Mouse (Mus musculus) hindbrain, embryonic 12.5 days (tissue): ENCODE data around the gene Tekt2. TPM values are rescaled to one million over a fixed set of nuclear protein-coding genes. Genes with fewer than 3 reads are reported as not detected.
A peak's percentile ranks its signal among the peaks of the same experiment; 100 is the strongest.

Experiments used
- ATAC-seq: fragments of 200-750 bp; cut with Nextera tagmentation; 2 replicates; pipeline ENCODE4 v1.8.0; 2017; ENCODE audit warnings: moderate TSS enrichment; ENCODE audit not compliant: low FRiP score
- H3K27ac ChIP-seq: fragments of 300-500 bp; sonication (generic); 2 replicates; pipeline ENCODE4 v1.5.1; 2016; ENCODE audit warnings: mild to moderate bottlenecking
- H3K27me3 ChIP-seq: fragments of 300-500 bp; sonication (generic); 2 replicates; pipeline ENCODE4 v1.6.1; 2016; ENCODE audit warnings: mild to moderate bottlenecking
- H3K36me3 ChIP-seq: fragments of 300-500 bp; sonication (generic); 2 replicates; pipeline ENCODE4 v1.6.1; 2016; ENCODE audit warnings: mild to moderate bottlenecking
- H3K4me1 ChIP-seq: fragments of 300-500 bp; sonication (generic); 2 replicates; pipeline ENCODE4 v1.6.1; 2016
- H3K4me2 ChIP-seq: fragments of 300-500 bp; sonication (generic); replicated peaks from 2 replicates; pipeline ENCODE4 v1.6.1; 2016; ENCODE audit warnings: mild to moderate bottlenecking
- H3K4me3 ChIP-seq: fragments of 300-500 bp; sonication (generic); 2 replicates; pipeline ENCODE4 v1.5.1; 2016; ENCODE audit warnings: mild to moderate bottlenecking
- H3K9ac ChIP-seq: fragments of 300-500 bp; sonication (generic); 2 replicates; pipeline ENCODE4 v1.6.1; 2016; ENCODE audit warnings: mild to moderate bottlenecking, moderate library complexity
- H3K9me3 ChIP-seq: fragments of 300-500 bp; sonication (generic); replicated peaks from 2 replicates; pipeline ENCODE4 v1.6.1; 2016; ENCODE audit warnings: mild to moderate bottlenecking
- WGBS: fragments of 180-500 bp; shearing (Covaris S2); methylation state at CpG from one replicate; pipeline ENCODE4 v1.1.7; 2016; 5-methylcytosine and 5-hydroxymethylcytosine counted together
- polyA plus RNA-seq: library from polyadenylated mRNA; unstranded; fragments of >200 nt; fragmentation: Nextera tagmentation; extraction: Ambion mirVana; gene quantifications from 2 replicates; pipeline ENCODE4 v1.2.1, GENCODE M21; 2016

Tekt2 gene
- polyA plus RNA-seq, 1 experiment from 2014 or later = 6.3 TPM

DNA sequence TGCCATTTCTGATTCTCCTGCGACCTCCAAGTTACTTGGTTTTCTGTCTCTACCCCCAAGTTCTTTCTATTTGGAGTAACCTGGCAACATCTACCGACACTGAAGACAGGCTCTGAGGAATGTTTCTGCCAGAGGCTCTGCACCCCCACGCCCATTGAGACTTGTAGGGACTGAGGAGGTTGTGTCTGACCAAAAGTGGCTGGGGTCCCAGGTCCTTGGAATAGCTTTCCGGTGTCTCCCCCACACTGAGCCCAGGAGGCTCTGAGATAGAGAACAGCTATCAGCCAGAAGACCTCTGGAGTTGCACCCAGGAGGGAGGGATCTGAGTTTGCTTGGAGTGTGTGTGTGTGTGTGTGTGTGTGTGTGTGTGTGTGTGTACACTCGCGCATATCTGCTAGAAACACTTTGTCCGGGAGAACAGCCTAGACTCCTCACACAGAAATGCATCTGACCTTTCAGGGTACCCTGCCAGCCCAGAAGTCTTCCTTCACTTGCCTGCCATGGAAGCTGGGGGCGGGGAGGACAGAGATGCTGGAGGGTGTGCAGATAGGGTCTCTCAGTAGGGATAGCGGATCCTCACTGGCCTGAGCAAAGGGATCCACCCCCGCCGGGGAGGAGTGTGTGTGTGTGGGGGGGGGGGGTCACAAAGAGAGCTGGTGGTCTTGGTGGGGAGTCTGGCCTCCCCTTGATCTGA lies 38.0 kb downstream of the Tekt2 start:
- Histone ChIP-seq H3K27ac (no peak overlapping the region), H3K4me2 (peak overlapping the region; percentile 55), H3K36me3 (no peaks in the 10 kb centered on the region), H3K4me3 (peak overlapping the region; percentile 40), H3K27me3 (peaks cover 63% of the 10 kb centered on the region), H3K9me3 (no peaks in the 10 kb centered on the region; the same call in 1 of the 2 replicates), H3K4me1 (peaks cover 26% of the 10 kb centered on the region), H3K9ac (no peak overlapping the region; the same call in 1 of the 2 replicates)
- 25% methylated on average over 11 of the region's 11 CpGs for WGBS
- ATAC-seq = no peak

DNA sequence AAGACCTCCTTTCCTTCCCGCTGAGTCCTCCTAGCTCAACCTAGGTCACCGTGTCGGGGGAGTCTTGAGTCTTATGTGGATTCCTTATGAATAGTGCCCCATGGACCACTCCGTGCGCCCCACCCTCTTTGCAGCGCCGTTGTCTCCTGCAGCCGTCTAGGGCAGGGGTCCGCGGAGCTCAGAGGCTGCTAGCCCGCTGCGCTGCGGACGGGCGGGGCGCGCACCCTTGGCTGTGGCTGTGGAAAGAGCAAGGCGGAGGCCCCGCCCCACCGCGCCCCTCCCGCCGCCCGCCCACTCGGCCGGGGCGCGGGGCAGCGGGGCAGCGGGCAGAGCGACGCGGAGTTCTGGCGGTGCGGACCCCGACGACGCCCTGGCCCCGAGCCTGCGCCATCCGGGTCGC lies 39.0 kb downstream of the Tekt2 start, which contains the start of gene Col8a2:
Gene Col8a2, plus strand, starts transcription at position 302 of the 400 bp plus-strand sequence.
- no peaks in the 10 kb centered on the region for H3K36me3 ChIP-seq
- peaks cover 29% of the 10 kb centered on the region for H3K4me1 ChIP-seq
- peak within 1 kb of the TSS; percentile 23; the same call in 1 of the 2 replicates for H3K27ac ChIP-seq
- peak within 1 kb of the TSS; percentile 53 for H3K9ac ChIP-seq
- peak within 1 kb of the TSS; percentile 40 for H3K4me3 ChIP-seq
- H3K9me3 ChIP-seq = no peaks in the 10 kb centered on the region; the same call in 1 of the 2 replicates
- H3K4me2 ChIP-seq = peak within 1 kb of the TSS; percentile 55
- WGBS = 2% methylated on average over 38 of the region's 42 CpGs
- no peak for ATAC-seq
- peaks cover 63% of the 10 kb centered on the region for H3K27me3 ChIP-seq

DNA sequence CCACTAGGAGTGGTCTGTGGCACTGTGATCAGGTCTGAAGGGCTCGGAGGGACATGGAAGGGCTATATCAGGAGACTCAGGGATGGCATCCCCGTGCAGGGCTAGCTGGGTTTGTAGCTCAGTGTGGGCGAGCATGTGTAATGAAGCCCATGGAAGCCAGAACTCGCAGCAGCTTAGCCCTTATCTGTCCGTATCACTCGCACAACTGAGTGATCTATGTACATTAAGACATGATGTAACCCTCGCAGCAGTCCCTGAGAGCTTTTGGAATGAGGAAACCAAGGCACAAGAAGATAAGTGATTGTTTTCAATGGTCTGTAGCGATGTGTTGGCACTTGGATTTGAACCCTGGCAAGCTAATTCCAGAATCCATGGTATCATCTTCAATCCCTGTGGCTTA lies 41.9 kb downstream of the Tekt2 start:
- no peak for ATAC-seq
- no peak overlapping the region for H3K4me2 ChIP-seq

DNA sequence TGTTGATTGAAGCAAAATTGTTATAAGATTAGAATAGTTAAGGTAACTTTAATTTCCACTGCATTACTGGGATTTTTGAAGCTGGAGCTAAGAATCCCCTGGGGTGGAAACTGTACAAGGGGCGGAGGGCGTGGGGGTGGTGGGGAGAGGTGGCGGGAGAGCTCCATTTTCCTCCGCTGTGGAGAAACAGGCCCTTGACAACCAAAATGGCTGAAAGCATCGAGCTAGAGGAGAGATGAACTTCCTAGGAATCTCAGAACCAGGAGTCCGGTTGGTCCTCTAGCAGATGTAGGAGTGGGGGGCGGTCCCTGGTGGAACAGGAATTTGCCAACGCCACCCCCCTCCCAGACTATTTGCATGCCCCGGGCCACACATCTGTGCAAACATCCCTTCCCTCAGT lies 43.8 kb downstream of the Tekt2 start:
- Histone ChIP-seq H3K4me2 (no peak overlapping the region), H3K9ac (no peak overlapping the region), H3K27me3 (peaks cover 28% of the 10 kb centered on the region), H3K9me3 (no peaks in the 10 kb centered on the region; the same call in 1 of the 2 replicates), H3K4me1 (peaks cover 23% of the 10 kb centered on the region), H3K4me3 (no peak overlapping the region), H3K27ac (peak overlapping the region; percentile 37; the same call in 1 of the 2 replicates), H3K36me3 (no peaks in the 10 kb centered on the region)
- no peak for ATAC-seq
- 56% methylated on average over 9 of the region's 9 CpGs for WGBS

More for the DNA sequence above, 41.9 kb downstream of the Tekt2 start:
- no peak overlapping the region for H3K4me3 ChIP-seq
- 92% methylated on average over 8 of the region's 8 CpGs for WGBS
- no peak overlapping the region for H3K9ac ChIP-seq
- no peak overlapping the region for H3K27ac ChIP-seq
- no peaks in the 10 kb centered on the region; the same call in 1 of the 2 replicates for H3K9me3 ChIP-seq
- no peaks in the 10 kb centered on the region for H3K36me3 ChIP-seq
- H3K27me3 ChIP-seq = peaks cover 47% of the 10 kb centered on the region
- H3K4me1 ChIP-seq = peaks cover 30% of the 10 kb centered on the region

DNA sequence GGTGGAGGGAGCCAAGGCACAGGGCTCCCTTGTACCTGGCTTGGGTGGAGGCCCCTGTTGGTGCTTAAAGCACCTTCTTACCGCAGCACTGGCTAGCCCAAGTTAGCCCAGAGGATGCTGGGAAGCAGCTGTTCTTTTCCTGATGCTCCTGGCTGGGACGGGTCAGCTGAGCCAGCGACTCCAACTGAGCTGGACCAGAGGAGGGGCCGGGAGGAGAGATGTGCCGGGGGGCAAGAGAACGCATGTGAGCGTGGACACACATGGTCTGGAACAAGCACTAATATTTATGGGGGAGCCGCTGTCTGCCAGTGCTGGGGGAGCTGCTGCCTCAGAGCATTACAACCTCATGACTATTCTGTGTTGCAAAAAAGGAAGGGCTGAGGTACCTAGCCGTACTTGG lies 46.5 kb downstream of the Tekt2 start:
- peak overlapping the region; percentile 57; the same call in 1 of the 2 replicates for H3K27ac ChIP-seq
- no peak overlapping the region for H3K4me2 ChIP-seq
- H3K4me1 ChIP-seq = peaks cover 19% of the 10 kb centered on the region
- no peak overlapping the region for H3K4me3 ChIP-seq
- H3K36me3 ChIP-seq = peaks cover 19% of the 10 kb centered on the region
- H3K9me3 ChIP-seq = no peaks in the 10 kb centered on the region
- WGBS = 51% methylated on average over 9 of the region's 9 CpGs
- no peak for ATAC-seq
- 0 out of 2 replicates have a peak overlapping the region, but pooled peaks have one; percentile 8 for H3K9ac ChIP-seq
- peaks cover 7% of the 10 kb centered on the region for H3K27me3 ChIP-seq

DNA sequence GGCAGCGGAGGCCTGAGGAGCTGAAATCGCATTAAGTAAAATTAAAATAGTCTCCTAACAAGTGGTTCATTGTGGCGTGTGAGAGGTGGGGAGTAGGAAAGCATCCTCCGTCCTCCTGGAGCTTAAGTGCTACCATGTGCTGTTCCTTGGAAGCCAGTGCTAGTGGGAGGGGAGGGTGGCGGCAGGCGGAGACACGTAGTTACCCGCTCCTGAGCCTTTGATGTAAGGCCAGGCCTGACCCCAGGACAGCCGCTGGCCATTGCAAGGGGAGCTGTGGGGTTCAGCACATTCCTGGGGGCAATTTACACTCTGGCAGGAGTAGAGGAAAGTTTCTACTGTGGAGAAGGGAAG lies 46.9 kb downstream of the Tekt2 start:
- no peak overlapping the region for H3K4me2 ChIP-seq
- no peak overlapping the region for H3K4me3 ChIP-seq
- WGBS = 36% methylated on average over 9 of the region's 9 CpGs
- H3K27me3 ChIP-seq = peaks cover 3% of the 10 kb centered on the region; the same call in 1 of the 2 replicates
- H3K27ac ChIP-seq = peak overlapping the region; percentile 68
- H3K36me3 ChIP-seq = peaks cover 23% of the 10 kb centered on the region
- peaks cover 19% of the 10 kb centered on the region for H3K4me1 ChIP-seq
- H3K9ac ChIP-seq = peak overlapping the region; percentile 8; the same call in 1 of the 2 replicates
- no peaks in the 10 kb centered on the region for H3K9me3 ChIP-seq
- ATAC-seq = no peak

DNA sequence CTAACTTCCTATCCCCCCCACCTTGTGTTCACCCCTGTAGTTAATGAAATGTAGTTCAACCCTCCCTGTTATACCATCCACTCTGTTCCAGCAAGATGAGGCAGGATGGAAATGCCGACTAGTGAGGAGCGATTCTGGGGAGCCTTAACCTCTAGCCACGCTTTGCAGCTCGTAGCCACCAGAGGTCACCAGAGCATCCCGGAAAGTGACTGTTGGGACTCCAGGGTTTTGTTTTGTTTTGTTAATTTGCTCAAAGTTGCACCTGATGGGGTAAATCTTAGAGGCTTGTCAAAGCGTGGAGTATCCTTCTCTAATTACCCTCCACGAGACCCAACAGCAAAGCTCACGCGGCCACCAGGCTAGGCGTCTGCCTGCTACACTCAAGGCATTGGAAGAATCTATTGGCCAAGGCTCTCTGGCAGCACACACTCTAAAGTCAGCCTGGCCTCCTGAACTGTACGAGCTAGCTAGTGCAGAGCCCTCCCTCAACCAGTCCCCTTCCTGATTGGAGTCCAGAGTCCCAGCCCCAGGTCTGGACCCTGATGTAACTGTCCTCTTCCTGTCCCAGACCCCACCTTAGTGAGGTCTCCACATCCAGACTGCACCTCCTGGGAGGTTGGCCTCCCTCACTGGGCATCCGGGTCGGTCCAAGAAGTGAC lies 47.5 kb downstream of the Tekt2 start:
- Histone ChIP-seq H3K4me1 (peaks cover 19% of the 10 kb centered on the region), H3K4me2 (peak overlapping the region; percentile 27; the same call in 1 of the 2 replicates), H3K27ac (peak overlapping the region; percentile 68), H3K9me3 (no peaks in the 10 kb centered on the region), H3K9ac (peak overlapping the region; percentile 18), H3K27me3 (no peaks in the 10 kb centered on the region), H3K36me3 (peaks cover 28% of the 10 kb centered on the region), H3K4me3 (no peak overlapping the region)
- WGBS = 12% methylated on average over 13 of the region's 13 CpGs
- peak; percentile 56; the same call in 1 of the 2 replicates for ATAC-seq

DNA sequence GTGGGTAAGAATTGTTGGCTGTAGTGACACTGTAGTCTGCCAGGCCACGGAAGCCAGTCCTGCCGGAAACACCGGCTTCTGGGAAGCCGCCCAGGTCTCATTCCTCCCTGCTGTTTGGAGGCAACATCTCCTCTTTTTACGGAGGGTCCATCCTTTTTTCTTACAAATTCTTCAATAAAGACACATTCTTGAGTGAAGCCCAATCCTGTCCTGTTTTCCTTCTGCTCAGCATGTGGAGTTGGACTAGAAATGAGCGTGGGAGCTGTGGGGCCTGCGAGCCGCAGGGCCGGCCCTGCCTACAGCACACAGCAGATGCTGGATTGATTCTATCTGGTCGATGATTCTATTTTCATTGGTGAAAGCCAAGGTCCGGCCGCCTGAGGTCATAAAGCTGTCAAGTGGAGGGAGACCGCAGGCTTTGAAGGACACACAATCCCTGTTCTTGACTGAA lies 49.8 kb downstream of the Tekt2 start:
- ATAC-seq = no peak
- WGBS = 90% methylated on average over 13 of the region's 13 CpGs

DNA sequence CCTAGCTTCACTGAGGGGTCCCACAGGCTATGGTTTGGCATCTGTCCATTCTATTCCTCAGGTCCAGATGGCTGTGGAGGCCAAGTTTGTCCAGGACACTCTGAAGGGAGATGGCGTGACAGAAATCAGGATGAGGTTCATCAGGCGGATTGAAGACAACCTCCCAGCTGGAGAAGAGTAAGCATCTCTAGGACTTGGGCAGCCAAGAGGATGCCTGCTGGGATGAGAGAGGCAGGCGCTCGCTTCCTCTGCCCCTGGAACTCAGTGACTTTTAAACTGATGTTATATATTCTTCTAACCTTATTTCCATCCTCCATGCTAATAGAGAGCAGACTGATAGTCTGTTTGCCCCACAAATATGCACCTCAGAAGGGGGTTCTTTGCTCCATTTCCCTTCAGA lies 50.4 kb downstream of the Tekt2 start:
- no peak overlapping the region for H3K27ac ChIP-seq
- 93% methylated on average over 4 of the region's 4 CpGs for WGBS
- peaks cover 16% of the 10 kb centered on the region for H3K4me1 ChIP-seq
- peaks cover 37% of the 10 kb centered on the region for H3K36me3 ChIP-seq
- H3K4me3 ChIP-seq = no peak overlapping the region
- no peak for ATAC-seq
- no peaks in the 10 kb centered on the region for H3K9me3 ChIP-seq
- no peaks in the 10 kb centered on the region for H3K27me3 ChIP-seq
- H3K9ac ChIP-seq = no peak overlapping the region
- H3K4me2 ChIP-seq = no peak overlapping the region

More for the DNA sequence above, 49.8 kb downstream of the Tekt2 start:
- H3K27ac ChIP-seq = no peak overlapping the region
- H3K9ac ChIP-seq = no peak overlapping the region
- no peaks in the 10 kb centered on the region for H3K9me3 ChIP-seq
- H3K36me3 ChIP-seq = peaks cover 37% of the 10 kb centered on the region
- H3K27me3 ChIP-seq = no peaks in the 10 kb centered on the region
- H3K4me3 ChIP-seq = no peak overlapping the region
- peaks cover 16% of the 10 kb centered on the region for H3K4me1 ChIP-seq
- no peak overlapping the region for H3K4me2 ChIP-seq

DNA sequence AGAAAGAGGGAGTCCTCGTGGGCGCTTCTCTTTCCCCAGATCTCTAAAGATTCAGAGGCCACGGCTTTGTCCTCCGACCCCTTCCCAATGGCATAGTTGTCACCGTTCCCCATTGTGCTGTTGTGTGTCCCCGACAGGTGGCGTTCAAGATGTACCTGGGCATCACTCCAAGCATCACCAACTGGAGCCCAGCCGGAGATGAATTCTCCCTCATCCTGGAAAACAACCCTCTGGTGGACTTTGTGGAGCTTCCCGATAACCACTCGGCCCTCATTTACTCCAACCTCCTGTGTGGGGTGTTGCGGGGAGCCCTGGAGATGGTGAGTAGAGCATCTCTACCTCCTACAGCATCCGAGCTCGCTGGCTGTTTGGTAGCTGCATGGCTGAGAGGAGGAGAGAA lies 51.7 kb downstream of the Tekt2 start:
- ATAC-seq = no peak
- H3K27ac ChIP-seq = no peak overlapping the region
- H3K4me2 ChIP-seq = no peak overlapping the region
- H3K4me1 ChIP-seq = peaks cover 10% of the 10 kb centered on the region
- WGBS = 70% methylated on average over 13 of the region's 13 CpGs
- H3K36me3 ChIP-seq = peaks cover 37% of the 10 kb centered on the region
- no peak overlapping the region for H3K4me3 ChIP-seq
- H3K9me3 ChIP-seq = no peaks in the 10 kb centered on the region
- no peak overlapping the region for H3K9ac ChIP-seq
- H3K27me3 ChIP-seq = no peaks in the 10 kb centered on the region
